Mouse (Mus musculus): ENCODE results near the gene Alk. TPM values are rescaled to one million over a fixed set of nuclear protein-coding genes. Genes with fewer than 3 reads are reported as not detected.

The Alk gene
- polyA plus RNA-seq, 1 experiment from 2014 or later = 0.03 TPM

DNA sequence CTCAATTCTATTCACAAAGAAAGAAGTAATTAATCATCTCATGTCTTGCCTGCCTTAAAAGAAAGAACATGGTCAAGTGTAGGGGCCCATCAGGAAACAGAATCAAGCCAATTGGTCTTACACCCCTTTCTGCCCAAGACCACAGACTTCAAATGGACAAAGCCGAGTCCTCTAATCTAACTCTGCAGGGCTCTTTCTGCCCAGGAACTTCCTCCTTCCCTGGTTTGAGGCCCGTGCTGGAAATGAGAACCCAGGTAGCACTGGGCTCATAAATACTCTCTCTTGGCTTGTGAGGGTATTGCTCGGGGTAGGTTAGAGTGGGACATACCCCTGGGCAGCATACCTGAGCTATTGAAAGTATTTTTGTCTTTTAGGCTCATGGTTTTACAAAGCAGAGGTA is 451.4 kb downstream of the Alk start:
- no peaks in the 10 kb centered on the region for H3K36me3 ChIP-seq (ENCODE audit: insufficient read depth)
- TF ChIP-seq CTCF (IDR thresholded peaks at IDR 0.05; ENCODE audit: low read depth) = no peak
- ATAC-seq (ENCODE audit: insufficient read depth) (no peak), DNase-seq (no peak)
- H3K27ac ChIP-seq (ENCODE audit: low read depth) = no peak overlapping the region
- H3K9ac ChIP-seq = no peak overlapping the region
- no peaks in the 10 kb centered on the region for H3K4me1 ChIP-seq (ENCODE audit: insufficient read depth)
- no peaks in the 10 kb centered on the region for H3K9me3 ChIP-seq (ENCODE audit: low read depth, low read length)
- 67% methylated on average over 3 of the region's 3 CpGs for WGBS
- no peaks in the 10 kb centered on the region for H3K27me3 ChIP-seq (ENCODE audit: insufficient read depth, low read length)
- H3K4me2 ChIP-seq = no peak overlapping the region
- no peak overlapping the region for H3K4me3 ChIP-seq (ENCODE audit: low read depth, low read length)

DNA sequence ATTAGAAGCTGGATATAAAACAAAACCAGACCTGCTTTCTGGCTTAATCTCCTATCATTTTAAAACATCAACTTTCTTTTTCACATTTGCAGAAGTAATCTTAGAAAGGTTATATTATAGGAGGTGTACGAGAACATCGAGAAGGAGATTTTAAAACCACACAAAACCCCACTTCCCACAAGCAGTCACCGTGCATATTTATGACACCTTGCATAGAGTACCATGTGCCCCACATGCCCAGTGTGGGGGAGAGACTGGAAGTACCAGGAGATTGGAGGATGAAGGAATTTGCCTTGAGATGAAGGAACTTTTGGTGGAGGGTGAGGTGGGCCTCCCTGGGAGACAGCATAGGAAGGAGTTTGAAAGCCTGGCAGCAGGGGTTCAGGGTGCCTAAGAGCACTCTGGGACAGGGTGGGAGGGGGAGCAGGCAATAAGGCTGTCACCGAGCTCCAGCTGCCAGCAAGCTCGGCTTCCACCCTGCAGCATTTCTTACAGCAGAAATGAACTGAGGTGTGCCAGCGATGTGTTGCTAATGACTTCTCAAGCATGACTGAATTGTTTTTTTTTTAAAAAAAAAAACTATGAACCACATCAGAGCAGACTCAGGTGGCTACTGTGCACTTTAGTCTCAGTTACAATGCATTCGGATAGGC is 459.4 kb downstream of the Alk start:
- Histone ChIP-seq H3K9ac (no peak overlapping the region), H3K27ac (ENCODE audit: low read depth) (no peak overlapping the region), H3K4me2 (no peak overlapping the region), H3K4me1 (ENCODE audit: insufficient read depth) (no peaks in the 10 kb centered on the region), H3K4me3 (ENCODE audit: low read depth, low read length) (no peak overlapping the region), H3K9me3 (ENCODE audit: low read depth, low read length) (no peaks in the 10 kb centered on the region), H3K36me3 (ENCODE audit: insufficient read depth) (no peaks in the 10 kb centered on the region), H3K27me3 (ENCODE audit: insufficient read depth, low read length) (no peaks in the 10 kb centered on the region)
- ATAC-seq (ENCODE audit: insufficient read depth) = no peak
- no peak for TF ChIP-seq CTCF (IDR thresholded peaks at IDR 0.05; ENCODE audit: low read depth)
- no peak for DNase-seq
- WGBS = 71% methylated on average over 7 of the region's 7 CpGs

DNA sequence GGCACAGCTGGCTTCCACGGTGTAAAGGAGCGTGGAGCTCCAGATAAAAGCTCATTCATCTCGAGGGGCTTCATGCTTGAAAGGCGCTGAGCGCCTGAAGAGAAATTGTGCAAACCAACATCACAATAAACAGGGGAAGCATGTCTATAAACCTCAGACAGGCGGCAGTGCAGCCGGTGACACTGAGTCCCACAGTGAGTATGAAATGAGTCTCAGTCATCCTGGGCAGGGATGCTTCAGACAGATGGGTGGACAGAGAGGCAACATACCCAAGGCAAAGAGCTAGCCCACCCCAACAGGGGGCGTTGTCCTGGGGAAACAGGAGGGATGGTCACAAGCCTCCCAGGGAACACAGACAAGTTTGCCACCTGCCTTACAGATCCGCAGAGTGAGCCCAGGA is 460.0 kb downstream of the Alk start:
- Histone ChIP-seq H3K27ac (ENCODE audit: low read depth) (no peak overlapping the region), H3K27me3 (ENCODE audit: insufficient read depth, low read length) (no peaks in the 10 kb centered on the region), H3K9me3 (ENCODE audit: low read depth, low read length) (no peaks in the 10 kb centered on the region), H3K36me3 (ENCODE audit: insufficient read depth) (no peaks in the 10 kb centered on the region), H3K9ac (no peak overlapping the region), H3K4me1 (ENCODE audit: insufficient read depth) (no peaks in the 10 kb centered on the region), H3K4me2 (no peak overlapping the region), H3K4me3 (ENCODE audit: low read depth, low read length) (no peak overlapping the region)
- WGBS = 59% methylated on average over 9 of the region's 9 CpGs
- DNase-seq = no peak
- no peak for TF ChIP-seq CTCF (IDR thresholded peaks at IDR 0.05; ENCODE audit: low read depth)
- ATAC-seq (ENCODE audit: insufficient read depth) = no peak

DNA sequence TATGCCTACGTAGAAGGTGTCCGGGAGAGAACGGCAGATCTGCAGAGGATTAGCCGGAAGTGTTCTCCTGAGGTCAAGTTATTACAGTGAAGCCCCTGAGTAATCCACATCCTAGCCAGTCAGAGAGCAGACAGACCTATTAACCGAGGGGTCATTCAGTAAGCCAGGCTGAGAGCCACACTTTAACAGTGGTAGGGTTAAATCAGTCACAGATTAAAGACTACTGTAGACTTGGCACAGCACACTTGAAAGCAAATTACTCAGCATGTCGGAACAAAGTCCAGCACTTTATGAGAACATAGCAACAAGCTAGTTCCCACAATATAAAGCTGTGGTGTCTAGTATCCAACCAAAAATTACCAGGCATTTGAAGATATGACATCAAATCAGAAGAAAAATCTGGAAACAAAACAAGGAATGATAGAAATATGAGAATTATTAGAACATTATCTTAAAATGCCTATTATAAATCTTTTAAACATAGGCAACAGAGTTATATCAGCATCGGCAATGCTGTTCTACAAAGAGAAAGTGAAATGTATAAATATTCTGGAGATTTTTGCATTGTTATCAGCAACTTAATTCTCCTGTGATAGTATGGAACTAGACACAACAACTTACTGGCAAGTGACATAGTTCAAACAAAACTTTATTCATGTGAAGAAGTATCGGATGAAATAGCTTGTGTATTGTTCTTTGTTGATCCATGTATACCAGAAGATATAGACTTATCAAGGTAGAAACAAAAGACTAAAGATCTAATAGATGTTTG is 472.1 kb downstream of the Alk start:
- Histone ChIP-seq H3K36me3 (ENCODE audit: insufficient read depth) (no peaks in the 10 kb centered on the region), H3K4me2 (no peak overlapping the region), H3K9me3 (ENCODE audit: low read depth, low read length) (no peaks in the 10 kb centered on the region), H3K4me1 (ENCODE audit: insufficient read depth) (no peaks in the 10 kb centered on the region), H3K27me3 (ENCODE audit: insufficient read depth, low read length) (no peaks in the 10 kb centered on the region), H3K9ac (no peak overlapping the region), H3K27ac (ENCODE audit: low read depth) (no peak overlapping the region), H3K4me3 (ENCODE audit: low read depth, low read length) (no peak overlapping the region)
- WGBS = 71% methylated on average over 8 of the region's 8 CpGs
- ATAC-seq (ENCODE audit: insufficient read depth) (no peak), DNase-seq (no peak)
- no peak for TF ChIP-seq CTCF (IDR thresholded peaks at IDR 0.05; ENCODE audit: low read depth)

DNA sequence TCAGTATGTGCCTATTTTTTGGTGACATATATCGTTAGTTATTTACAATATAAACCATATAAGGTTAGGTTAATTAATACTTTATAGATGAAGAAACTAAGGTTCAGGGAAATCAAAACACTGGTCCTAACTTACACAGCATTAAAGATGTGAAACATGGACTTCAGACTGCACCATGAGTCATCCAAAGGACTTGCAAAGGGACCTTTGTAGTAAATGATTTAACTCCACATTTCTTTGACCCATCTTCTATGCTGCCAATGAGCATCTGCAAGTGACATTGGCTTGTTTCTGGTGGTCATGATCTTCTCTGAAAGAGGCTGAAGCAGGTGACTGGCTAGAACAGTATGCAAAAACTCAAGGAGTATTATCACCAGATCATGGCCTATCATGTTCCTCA is 482.8 kb downstream of the Alk start:
- Histone ChIP-seq H3K36me3 (ENCODE audit: insufficient read depth) (no peaks in the 10 kb centered on the region), H3K4me2 (no peak overlapping the region), H3K9me3 (ENCODE audit: low read depth, low read length) (no peaks in the 10 kb centered on the region), H3K4me1 (ENCODE audit: insufficient read depth) (no peaks in the 10 kb centered on the region), H3K9ac (no peak overlapping the region), H3K27me3 (ENCODE audit: insufficient read depth, low read length) (no peaks in the 10 kb centered on the region), H3K4me3 (ENCODE audit: low read depth, low read length) (no peak overlapping the region), H3K27ac (ENCODE audit: low read depth) (no peak overlapping the region)
- ATAC-seq (ENCODE audit: insufficient read depth) (no peak), DNase-seq (no peak)
- no peak for TF ChIP-seq CTCF (IDR thresholded peaks at IDR 0.05; ENCODE audit: low read depth)
- WGBS = 84% methylated on average over 1 of the region's 1 CpGs

DNA sequence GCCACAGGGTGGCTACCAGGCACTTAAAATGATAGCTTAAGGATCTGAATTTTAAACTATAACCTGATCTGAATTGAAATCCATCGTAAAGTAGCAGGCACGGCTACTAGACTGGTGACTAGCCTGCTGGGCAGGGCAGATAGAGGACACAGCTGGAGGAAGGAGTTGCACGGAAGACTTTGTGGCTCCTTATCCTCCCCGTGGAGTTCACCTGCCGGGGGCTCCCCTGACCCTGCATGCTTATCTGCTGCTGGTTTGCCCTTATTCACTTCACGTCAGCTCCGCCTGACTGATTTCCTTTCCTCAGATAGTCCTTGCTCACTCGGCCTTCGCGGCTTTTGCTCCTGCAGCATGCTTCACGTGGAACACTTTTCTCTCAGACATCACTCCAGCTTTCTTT is 484.1 kb downstream of the Alk start:
- DNase-seq (no peak), ATAC-seq (ENCODE audit: insufficient read depth) (no peak)
- no peaks in the 10 kb centered on the region for H3K27me3 ChIP-seq (ENCODE audit: insufficient read depth, low read length)
- no peak overlapping the region for H3K27ac ChIP-seq (ENCODE audit: low read depth)
- no peaks in the 10 kb centered on the region for H3K36me3 ChIP-seq (ENCODE audit: insufficient read depth)
- H3K9ac ChIP-seq = no peak overlapping the region
- no peak overlapping the region for H3K4me2 ChIP-seq
- no peaks in the 10 kb centered on the region for H3K4me1 ChIP-seq (ENCODE audit: insufficient read depth)
- H3K4me3 ChIP-seq (ENCODE audit: low read depth, low read length) = no peak overlapping the region
- 56% methylated on average over 11 of the region's 11 CpGs for WGBS
- TF ChIP-seq CTCF (IDR thresholded peaks at IDR 0.05; ENCODE audit: low read depth) = no peak
- no peaks in the 10 kb centered on the region for H3K9me3 ChIP-seq (ENCODE audit: low read depth, low read length)

DNA sequence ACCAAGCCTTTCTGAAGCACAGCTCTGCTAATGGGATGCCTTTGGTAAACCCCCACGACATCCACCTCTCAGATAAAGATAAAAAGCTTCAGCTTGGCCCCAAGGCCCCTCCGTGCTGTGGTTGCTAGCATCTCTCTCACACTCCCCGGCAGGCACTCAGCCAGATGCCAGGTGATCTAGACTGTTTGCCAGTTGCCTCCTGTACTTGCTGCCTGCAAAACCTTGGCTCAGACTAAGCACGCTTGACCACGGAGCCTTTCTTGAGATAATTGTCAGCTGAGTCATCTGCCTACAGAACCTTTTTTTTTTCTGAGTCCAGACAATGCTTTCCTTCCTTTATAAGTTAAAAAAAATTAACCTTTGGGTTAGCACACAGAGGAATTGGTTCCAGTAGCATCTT is 486.1 kb downstream of the Alk start:
- WGBS = 35% methylated on average over 5 of the region's 5 CpGs

More for the DNA sequence above, 486.1 kb downstream of the Alk start:
- Histone ChIP-seq H3K27me3 (ENCODE audit: insufficient read depth, low read length) (no peaks in the 10 kb centered on the region), H3K4me1 (ENCODE audit: insufficient read depth) (no peaks in the 10 kb centered on the region), H3K36me3 (ENCODE audit: insufficient read depth) (no peaks in the 10 kb centered on the region), H3K27ac (ENCODE audit: low read depth) (no peak overlapping the region), H3K4me2 (no peak overlapping the region), H3K9me3 (ENCODE audit: low read depth, low read length) (no peaks in the 10 kb centered on the region), H3K9ac (no peak overlapping the region), H3K4me3 (ENCODE audit: low read depth, low read length) (no peak overlapping the region)
- TF ChIP-seq CTCF (IDR thresholded peaks at IDR 0.05; ENCODE audit: low read depth) = no peak
- ATAC-seq (ENCODE audit: insufficient read depth) = no peak
- peak; percentile 10 for DNase-seq
